Mouse (Mus musculus) liver, adult 2 months (tissue): ENCODE measurements around the gene Tpgs1.

Experiments
- CTCF ChIP-seq: fragments of 200-500 bp; IDR thresholded peaks from 2 replicates; pipeline ENCODE4 v1.5.1; 2011; ENCODE audit warnings: low read depth, low read length, control low read depth
- POLR2A ChIP-seq: fragments of 200-500 bp; IDR thresholded peaks from 2 replicates; pipeline ENCODE4 v1.6.1; 2011; ENCODE audit warnings: low read length, control low read depth; ENCODE audit not compliant: insufficient read depth; ENCODE audit errors: extremely low read depth

DNA sequence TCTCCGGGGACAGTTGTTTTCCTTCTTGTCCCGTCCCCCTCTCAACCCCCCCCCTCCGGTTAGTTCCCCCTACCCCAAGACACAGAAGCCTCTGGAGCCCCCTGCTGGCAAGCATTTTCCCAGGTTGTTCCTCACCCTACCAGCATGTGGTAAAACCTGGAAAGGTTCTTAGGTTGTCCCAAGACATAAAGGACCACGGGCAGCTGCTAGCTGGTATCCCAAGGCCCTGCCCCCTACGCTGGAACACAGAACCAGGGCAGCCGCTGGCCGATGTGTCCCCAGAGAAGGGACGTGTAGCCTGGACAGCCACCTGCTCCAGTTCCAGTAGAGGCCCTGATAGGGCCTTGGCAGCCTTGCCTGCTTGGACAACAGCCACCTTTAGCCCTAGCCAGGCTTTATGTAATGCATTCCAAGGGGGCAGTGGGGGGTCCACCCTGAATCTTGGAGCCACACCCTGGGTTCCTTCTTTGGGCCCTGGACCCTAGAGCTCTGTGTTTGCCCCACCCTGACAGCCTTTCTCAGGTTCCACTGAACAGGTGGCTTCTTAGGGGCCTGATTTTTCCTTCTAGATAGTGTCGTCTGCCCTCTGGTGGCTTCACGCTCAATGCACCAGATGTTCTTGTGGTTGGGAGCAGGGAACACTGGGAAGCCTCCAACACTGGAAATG is 13.9 kb downstream of the Tpgs1 start:
- peak; percentile 49 for TF ChIP-seq CTCF
- TF ChIP-seq POLR2A: no peak
